Mouse (Mus musculus) bone marrow, adult 2 months (tissue): ENCODE data around the gene Ugt1a6a.

Source experiments
- CTCF ChIP-seq: fragments of 200-500 bp; IDR thresholded peaks from 2 replicates; pipeline ENCODE4 v1.5.1; 2011; ENCODE audit warnings: low read length, control low read depth; ENCODE audit not compliant: control insufficient read depth, insufficient read depth
- POLR2A ChIP-seq: fragments of 200-500 bp; IDR thresholded peaks from 2 replicates; pipeline ENCODE4 v1.6.1; 2011; ENCODE audit warnings: low read depth, mild to moderate bottlenecking, control low read depth, low read length, borderline replicate concordance; ENCODE audit not compliant: control insufficient read depth

GRCm38 (mm10) chr1:88205294-88205922, 70.8 kb downstream of the Ugt1a6a start, which contains the start of gene Dnajb3:
- TF ChIP-seq CTCF (no peak), POLR2A (peak; percentile 92; the same call in 1 of the 2 replicates)
